Mouse (Mus musculus): Measurements from ENCODE around the gene Zfr. TPM values are rescaled to one million over a fixed set of nuclear protein-coding genes. Genes with fewer than 3 reads are reported as not detected.
"Not testable (repeated sequence)": the region's sequence is repeated elsewhere in the genome, so short reads cannot be mapped to it uniquely, and the experiment has no call there.

Zfr gene
- total RNA-seq, 2 experiments from 2014 or later: 68.3 to 69.8 TPM

- TF ChIP-seq CTCF (IDR thresholded peaks at IDR 0.05): no peak
- Histone ChIP-seq H3K4me3 (no peak overlapping the region), H3K27ac (no peak overlapping the region)
- intact Hi-C loops (cut with DNase I): no loop called here
- DNase-seq: no peak
Observed at GRCm38 (mm10) chr15:12214531-12215414, 97.1 kb downstream of the Zfr start.

- no peak for TF ChIP-seq CTCF (IDR thresholded peaks at IDR 0.05)
- Histone ChIP-seq H3K4me3 (no peak overlapping the region), H3K27ac (no peak overlapping the region)
- no peak for DNase-seq
- intact Hi-C loops (cut with DNase I): no loop called here
Observed at GRCm38 (mm10) chr15:12215415-12215718, 97.7 kb downstream of the Zfr start.

- DNase-seq: no peak
- intact Hi-C loops (cut with DNase I): no loop called here
- Histone ChIP-seq H3K27ac (no peak overlapping the region), H3K4me3 (no peak overlapping the region)
- TF ChIP-seq CTCF (IDR thresholded peaks at IDR 0.05): no peak
Observed at GRCm38 (mm10) chr15:12216119-12216518, 98.5 kb downstream of the Zfr start.

GRCm38 (mm10) chr15:12216798-12217197 lies 99.2 kb downstream of the Zfr start:
- TF ChIP-seq CTCF (IDR thresholded peaks at IDR 0.05): no peak
- no peak overlapping the region for H3K27ac ChIP-seq
- no peak for DNase-seq
- intact Hi-C loops (cut with DNase I): no loop called here
- H3K4me3 ChIP-seq: no peak overlapping the region

GRCm38 (mm10) chr15:12217332-12217731 lies 99.7 kb downstream of the Zfr start:
- intact Hi-C loops (cut with DNase I); H3K4me3 ChIP-seq; H3K27ac ChIP-seq; DNase-seq: not testable (repeated sequence)

GRCm38 (mm10) chr15:12217849-12218248 lies 100.2 kb downstream of the Zfr start:
- Histone ChIP-seq H3K27ac (no peak overlapping the region), H3K4me3 (no peak overlapping the region)
- intact Hi-C loops (cut with DNase I): no loop called here
- TF ChIP-seq CTCF (IDR thresholded peaks at IDR 0.05): no peak
- DNase-seq: no peak

- no peak overlapping the region for H3K4me3 ChIP-seq
- H3K27ac ChIP-seq: no peak overlapping the region
- no peak for DNase-seq
- no peak for TF ChIP-seq CTCF (IDR thresholded peaks at IDR 0.05)
- intact Hi-C loops (cut with DNase I): no loop called here
Observed at GRCm38 (mm10) chr15:12218583-12219382, 101.2 kb downstream of the Zfr start.

GRCm38 (mm10) chr15:12221131-12221530 lies 103.5 kb downstream of the Zfr start:
- no peak overlapping the region for H3K4me3 ChIP-seq
- no peak overlapping the region for H3K27ac ChIP-seq
- TF ChIP-seq CTCF (IDR thresholded peaks at IDR 0.05): no peak
- DNase-seq: no peak
- intact Hi-C loops (cut with DNase I): no loop called here

GRCm38 (mm10) chr15:12222564-12223302 lies 105.1 kb downstream of the Zfr start:
- no peak for DNase-seq
- TF ChIP-seq CTCF (IDR thresholded peaks at IDR 0.05): no peak
- intact Hi-C loops (cut with DNase I): no loop called here
- Histone ChIP-seq H3K4me3 (no peak overlapping the region), H3K27ac (no peak overlapping the region)

- Histone ChIP-seq H3K27ac (no peak overlapping the region), H3K4me3 (no peak overlapping the region)
- no peak for TF ChIP-seq CTCF (IDR thresholded peaks at IDR 0.05)
- intact Hi-C loops (cut with DNase I): no loop called here
- DNase-seq: no peak
Observed at GRCm38 (mm10) chr15:12223393-12223792, 105.8 kb downstream of the Zfr start.

- intact Hi-C loops (cut with DNase I): no loop called here
Observed at GRCm38 (mm10) chr15:12224239-12224638, 106.6 kb downstream of the Zfr start.

GRCm38 (mm10) chr15:12225062-12225461 lies 107.4 kb downstream of the Zfr start:
- no peak for DNase-seq
- H3K4me3 ChIP-seq: no peak overlapping the region
- intact Hi-C loops (cut with DNase I): no loop called here
- no peak overlapping the region for H3K27ac ChIP-seq
- no peak for TF ChIP-seq CTCF (IDR thresholded peaks at IDR 0.05)

More at GRCm38 (mm10) chr15:12224239-12224638, 106.6 kb downstream of the Zfr start:
- no peak for TF ChIP-seq CTCF (IDR thresholded peaks at IDR 0.05)
- no peak overlapping the region for H3K27ac ChIP-seq
- DNase-seq: no peak
- no peak overlapping the region for H3K4me3 ChIP-seq

GRCm38 (mm10) chr15:12226908-12227307 lies 109.3 kb downstream of the Zfr start:
- DNase-seq: no peak
- no peak for TF ChIP-seq CTCF (IDR thresholded peaks at IDR 0.05)
- Histone ChIP-seq H3K4me3 (no peak overlapping the region), H3K27ac (no peak overlapping the region)
- intact Hi-C loops (cut with DNase I): no loop called here
